Mouse (Mus musculus): ENCODE data around the gene Mxra7.
"Not testable (repeated sequence)": the region's sequence is repeated elsewhere in the genome, so short reads cannot be mapped to it uniquely, and the experiment has no call there.

The Mxra7 gene

DNA sequence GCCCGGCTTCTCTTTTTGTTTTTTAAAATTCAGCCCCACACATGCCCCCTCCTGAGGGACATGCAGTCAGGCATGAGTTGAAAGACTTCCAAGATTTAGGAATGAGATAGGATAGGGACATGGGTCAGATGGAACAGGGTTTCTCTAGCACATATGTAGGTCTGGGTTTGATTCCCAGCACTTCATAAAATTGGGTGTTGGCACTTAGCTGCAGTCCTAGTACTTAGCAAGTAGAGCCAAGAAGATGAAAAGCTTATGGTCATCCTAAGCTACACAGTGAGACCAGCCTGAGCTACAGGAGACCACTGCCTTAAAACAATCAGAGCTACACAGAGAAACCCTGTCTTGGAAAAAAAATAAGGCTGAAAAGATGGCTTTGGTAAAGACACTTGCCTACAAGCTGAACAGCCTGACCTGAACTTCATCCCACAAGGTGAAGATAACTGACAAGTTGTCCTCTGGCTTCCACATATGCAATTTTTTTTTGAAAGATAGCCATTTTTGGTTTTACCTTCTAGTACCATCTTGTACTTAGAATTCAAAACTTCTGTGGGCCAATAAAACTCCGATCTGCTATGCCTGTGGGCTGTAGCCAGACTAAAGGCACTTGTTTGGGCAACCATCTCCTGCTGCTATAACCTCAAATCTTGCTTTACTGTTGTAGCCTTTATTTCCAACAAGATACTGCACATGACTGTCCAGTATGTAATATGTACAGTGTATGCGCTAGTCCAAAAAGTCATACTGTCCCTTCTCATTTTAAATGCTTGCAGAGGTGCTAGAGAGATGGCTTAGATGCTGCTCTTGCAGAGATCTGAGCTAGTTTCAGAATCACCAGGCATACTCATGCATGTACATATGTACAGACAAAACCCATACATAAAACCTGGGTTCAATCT lies 19.6 kb upstream of the Mxra7 start:
- DNase-seq (ENCODE audit: low spot score), result no peak

DNA sequence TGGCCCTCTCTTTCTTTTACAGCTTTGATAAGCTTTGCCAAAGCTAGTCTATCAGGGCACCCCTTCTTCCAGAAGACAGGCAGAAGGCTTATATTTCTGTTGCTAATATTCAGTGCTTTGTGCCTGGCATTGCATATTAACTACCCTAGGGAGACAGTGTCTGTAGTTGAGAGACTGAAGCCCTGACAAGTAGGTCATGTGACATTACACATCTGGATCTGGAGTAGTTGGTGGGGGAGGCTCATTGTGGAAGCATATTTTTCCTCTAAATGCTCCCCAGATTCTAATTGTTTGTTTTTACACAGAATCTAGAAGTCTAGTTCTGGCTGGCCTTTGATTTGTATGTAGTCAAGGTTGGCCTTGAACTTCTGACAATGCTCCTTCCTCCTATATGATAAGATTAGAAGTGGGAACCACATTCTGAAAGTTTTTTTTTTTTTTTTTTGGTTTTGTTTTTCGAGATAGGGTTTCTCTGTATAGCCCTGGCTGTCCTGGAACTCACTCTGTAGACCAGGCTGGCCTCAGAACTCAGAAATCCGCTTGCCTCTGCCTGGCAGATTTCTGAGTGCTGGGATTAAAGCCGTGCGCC lies 18.8 kb upstream of the Mxra7 start:
- DNase-seq (ENCODE audit: low spot score), result no peak

DNA sequence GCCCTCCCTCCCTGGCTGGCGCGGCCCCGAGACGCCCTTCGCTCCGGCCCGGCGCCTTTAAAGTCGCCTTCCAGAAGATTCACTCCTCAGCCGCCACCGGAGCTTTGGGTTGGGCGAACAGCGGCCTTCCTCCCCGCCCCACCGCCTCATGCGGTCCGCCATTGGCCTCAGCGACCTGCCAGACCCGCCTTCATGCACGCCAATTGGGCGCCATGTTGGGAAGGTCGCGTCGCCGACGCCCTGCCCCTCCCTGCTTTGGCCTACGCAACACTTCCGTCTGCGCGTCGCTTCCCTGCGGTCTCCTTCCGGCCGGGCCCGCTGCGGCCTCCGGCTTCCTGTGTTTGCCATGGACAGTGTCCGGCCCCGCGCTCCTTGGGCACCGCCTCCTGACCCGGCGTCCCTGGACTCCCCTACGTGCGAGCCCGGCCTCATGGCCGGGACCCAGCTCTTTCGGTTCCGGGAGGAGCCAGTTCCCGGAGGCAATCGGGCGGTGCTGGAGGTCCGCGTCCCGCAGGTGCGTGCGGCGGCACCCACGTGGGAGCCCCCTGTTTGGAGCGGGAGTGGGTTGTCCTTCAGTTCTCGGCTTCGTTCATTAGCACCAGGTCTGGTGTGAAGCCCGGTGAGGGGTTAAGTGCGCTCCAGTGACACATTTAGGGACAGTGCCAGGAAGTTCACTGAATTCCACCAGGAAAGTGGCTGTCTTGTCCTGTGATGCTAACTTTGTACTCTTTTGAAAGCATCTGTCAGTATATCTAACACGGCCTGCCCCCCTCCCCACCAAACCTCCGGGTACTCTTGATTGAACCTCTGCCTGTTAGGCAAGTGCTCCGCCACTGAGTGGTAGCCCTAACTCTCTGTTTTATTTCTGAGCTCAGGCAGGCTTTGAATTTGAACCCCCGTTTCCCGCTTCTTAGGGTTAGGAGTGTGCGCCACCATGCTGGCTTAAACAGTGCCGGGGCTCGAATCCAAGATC lies 15.7 kb upstream of the Mxra7 start, which contains the start of the genes Mettl23 and Jmjd6:
Mettl23 (plus strand) TSS at position 18 of the 973 bp plus-strand sequence.
Jmjd6 (minus strand) TSS at position 189 of the 973 bp plus-strand sequence.
- peak; percentile 98 for DNase-seq (ENCODE audit: low spot score)

DNA sequence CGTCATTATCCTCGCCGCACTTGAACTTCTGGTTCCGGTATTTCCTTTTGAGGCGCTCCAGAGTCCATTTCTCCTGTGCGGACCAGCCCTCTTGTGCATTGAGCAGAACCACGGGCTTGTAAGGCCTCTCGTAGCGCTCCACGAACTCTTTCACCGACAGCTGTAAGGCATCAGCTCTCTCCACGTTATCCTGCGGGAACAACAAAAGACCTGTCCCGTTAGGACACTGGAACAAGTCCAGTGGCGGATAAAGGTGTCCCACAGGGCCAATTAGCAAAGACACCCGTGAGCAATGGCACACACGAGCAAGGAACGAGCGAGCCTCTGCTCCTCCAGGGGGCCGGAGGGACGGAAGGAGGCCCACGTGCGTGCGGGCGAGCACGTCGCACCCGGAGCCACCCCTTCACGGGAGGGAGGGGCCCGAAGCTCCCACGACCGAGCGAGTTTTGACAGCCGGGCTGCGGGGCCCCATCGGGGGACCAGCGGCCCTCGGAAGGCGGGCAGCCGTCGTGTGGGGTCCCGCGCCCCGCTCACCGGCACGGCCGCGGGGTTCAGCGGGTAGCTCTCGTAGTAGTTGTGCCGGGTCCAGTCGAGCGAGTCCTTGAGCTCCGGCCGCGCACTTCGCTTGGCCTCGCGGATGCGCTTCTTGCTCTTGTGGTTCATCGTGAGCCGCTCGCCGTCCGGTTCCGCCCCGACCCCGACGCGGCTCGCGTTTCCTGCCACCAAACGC lies 14.8 kb upstream of the Mxra7 start:
- DNase-seq (ENCODE audit: low spot score), result peak; percentile 60

DNA sequence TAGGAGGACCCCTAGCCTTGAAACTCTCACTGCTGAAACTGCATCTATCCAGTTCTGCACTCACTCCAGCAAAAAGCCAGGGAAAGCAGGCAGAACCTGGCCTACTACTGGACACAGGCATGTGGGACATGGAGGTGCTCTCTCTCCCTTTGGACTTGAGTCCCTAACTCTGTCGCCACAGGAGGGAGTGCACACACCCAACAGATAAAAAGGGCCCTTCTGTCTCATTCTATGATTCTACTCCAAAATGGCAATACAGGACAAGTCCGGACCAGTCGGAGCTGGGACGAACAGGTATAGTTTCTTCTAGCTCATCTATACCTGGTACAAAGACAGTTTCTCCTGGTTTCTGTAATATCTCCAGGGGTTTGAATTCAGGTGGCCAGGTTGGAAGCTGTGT lies 12.9 kb upstream of the Mxra7 start:
- DNase-seq (ENCODE audit: low spot score), result no peak

DNA sequence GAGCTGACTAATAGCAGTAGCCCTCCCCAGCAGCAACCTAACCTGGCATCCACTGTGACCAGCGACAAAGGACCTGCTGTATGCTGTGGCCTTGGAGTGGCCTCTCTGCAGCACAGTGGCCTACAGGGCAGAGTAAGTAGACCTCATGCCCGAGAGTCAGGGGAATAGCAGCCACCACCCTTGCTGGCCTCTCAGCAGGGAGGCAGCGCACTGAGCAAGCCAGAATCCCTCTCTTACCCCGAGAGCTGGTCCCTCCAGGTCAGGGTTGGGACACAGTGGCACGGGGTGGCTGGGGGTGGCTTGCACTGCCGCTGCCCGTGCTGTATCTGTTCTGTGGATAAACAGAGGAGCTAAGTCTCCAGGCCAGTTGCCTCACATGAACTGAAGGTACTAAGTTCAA lies 11.8 kb upstream of the Mxra7 start:
- DNase-seq (ENCODE audit: low spot score), result no peak

DNA sequence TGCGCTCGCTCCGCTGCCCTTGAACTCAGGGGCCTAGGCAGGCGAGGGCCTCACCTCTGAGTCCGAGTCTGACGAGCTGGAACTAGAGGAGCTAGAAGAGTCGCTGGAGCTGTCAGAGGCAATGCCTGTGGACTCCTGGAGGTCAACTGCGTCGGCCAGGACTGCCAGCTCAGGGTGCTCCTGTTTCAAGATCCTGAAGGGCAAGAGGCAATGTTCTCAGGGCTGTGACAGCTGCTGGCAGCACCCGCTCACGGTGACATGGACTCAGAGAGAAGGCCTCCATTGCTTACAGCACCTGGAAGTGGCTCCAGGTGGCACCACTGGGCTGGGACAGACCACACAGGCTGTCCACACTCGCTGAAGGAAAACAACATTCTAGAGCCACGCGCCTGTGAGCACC lies 11.1 kb upstream of the Mxra7 start:
- no peak for DNase-seq (ENCODE audit: low spot score)

DNA sequence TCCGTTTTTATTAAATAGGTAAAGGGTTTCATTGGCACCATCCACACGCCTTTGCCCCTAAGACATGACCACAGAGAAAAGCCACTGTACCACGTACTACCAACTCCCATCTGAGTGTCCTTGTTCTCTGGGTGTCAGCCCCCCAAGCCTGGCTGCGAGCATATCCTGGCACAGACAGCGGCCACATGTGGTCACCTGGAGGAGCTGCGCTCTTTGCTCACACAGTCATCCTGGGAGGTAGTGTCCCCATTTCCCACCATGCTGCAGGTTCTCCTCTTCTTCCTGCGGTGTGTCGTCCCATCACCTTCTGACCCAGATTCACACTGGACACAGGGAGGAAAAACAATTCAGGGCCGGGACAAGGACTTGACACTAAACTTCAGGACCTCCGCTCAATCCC lies 9.6 kb upstream of the Mxra7 start:
- no peak for DNase-seq (ENCODE audit: low spot score)

DNA sequence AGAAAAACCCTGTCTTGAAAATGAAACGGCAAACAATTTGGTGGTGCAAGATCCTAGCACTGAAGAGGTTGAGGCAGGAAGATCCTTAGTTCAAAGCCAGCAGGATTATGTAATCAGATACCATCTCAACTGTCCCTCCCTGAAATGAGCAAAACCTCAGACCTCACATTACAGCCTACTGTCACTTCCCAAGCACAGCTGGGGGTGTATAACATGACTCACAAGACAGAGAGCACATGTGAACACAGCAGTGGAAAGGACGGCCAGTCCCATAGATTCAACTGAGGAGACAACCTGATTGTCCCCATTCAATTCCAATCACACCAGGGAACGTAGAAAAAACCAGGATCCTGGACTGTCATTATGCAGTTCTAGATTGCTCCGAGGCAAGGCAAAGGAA lies 8.4 kb upstream of the Mxra7 start:
- DNase-seq (ENCODE audit: low spot score), result no peak

DNA sequence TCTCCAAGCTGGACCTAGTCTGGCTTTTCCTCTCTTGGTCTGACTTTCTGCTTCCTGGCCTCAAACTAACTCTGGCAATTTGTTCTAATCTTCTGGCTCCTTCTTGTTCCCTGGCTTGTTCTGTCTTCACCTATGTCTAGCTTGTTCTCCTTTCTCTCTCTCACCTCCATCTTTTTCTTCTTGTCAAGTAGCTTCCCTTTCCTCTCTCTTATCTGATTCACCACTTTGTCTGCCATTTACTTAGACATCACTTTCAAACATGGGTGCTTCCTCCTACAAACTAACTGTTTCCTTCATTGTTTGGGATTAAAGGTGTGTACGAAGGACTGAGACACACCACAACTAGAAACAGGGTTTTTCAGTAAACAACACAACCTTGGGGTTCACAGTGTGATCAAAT lies 7.1 kb upstream of the Mxra7 start:
- DNase-seq (ENCODE audit: low spot score), result no peak

DNA sequence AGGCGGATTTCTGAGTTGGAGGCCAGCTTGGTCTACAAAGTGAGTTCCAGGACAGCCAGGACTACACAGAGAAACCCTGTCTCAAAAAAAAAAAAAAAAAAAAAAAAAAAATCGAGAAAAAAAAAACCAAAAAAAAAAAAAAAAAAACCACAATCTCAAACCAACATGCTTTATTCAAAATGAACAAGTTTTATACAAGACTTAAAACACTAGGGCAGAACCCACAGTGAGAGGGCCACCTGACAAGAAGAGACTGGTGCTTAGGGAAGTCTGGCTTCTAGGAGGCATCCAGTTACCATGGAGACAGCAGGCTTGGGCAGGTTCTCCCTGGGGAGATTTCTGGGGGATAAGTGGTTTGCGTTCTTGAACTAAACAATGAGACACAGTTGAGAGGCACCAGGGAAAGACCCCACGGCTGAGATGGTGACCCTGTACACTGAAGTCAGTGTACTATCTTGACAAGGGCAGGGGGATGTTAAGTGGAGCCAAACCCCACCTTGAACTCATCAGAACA lies 4.4 kb upstream of the Mxra7 start:
- peak; percentile 51 for DNase-seq (ENCODE audit: low spot score)

DNA sequence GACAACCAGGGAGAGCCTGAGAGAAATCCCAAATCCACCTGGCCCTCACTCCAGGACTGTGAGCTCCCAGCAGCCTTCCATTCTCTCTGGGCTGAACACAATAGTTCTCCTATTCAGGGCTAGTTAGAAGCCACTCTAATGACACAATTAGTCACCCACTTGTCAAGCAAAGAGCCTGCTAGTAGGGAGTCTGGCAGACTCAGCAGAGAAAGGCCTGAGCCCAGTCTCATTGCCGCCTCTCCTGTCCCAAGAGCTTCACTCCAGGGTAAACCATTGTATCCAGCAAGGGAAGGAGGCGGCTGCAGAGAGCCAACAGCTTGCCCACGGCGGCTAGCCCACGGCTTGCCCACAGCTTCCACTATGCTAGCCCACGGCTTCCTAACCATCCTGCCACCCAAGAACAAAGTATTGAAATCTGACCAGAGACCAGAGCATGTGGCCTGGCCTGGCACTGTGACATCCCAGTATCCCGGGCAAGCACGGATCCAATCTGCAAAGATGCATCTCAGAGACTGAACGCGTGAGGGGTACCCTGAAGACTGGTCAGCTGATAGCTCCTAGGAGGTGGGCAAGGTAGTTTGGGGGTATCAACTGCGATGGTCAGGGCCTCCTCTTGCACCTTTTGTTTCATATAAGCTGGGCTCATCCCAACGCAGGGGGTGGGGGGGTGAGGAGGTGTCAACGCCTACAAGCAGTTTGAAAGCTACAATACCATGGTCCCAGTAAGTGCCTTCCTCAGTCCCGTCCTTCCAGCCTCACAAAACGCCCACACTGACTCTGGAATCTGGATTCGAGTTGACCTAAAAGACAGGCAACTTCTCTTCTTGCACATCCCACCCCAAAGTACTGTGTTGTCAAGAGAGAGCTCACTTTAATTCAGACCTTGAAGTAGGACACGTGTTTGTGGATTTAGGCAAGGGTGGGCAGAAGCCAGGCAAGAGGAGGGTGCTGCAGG lies 1.0 kb downstream of the Mxra7 start:
- no peak for DNase-seq (ENCODE audit: low spot score)

DNA sequence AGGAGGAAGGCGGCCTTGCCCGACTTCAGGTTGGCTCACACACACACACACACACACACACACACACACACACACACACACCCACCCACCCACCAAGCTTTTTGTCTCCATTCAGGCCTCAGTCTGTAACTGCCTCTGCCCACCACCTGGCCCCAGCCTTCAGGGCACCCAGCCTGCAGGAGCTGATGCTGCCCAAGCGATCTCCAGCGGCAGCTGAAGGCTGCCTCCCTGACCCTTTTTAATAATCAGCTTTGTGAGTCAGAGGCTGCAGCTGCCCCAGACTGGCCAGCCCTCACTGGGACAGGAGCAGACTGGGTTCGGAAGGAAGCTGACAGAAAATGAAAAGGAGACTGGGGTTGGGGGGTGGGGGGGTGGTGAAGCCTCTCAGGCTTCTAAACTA lies 2.6 kb downstream of the Mxra7 start:
- no peak for DNase-seq (ENCODE audit: low spot score)

DNA sequence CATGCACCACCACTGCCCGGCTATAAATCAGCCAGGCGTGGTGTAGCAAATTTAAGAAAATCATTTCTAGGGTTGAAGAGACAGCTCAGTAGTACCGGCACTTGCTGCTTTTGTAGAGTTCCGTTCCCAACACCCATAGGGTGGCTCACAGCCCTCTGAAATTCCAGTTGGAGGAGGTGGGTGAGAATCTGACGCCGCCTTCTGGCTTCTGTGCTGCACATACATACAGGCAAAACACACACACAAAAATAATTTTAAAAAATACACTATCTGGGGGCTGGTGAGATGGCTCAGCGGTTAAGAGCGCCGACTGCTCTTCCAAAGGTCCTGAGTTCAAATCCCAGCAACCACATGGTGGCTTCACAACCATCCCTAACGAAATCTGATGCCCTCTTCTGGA lies 4.0 kb downstream of the Mxra7 start:
- not testable (repeated sequence) for DNase-seq (ENCODE audit: low spot score)

DNA sequence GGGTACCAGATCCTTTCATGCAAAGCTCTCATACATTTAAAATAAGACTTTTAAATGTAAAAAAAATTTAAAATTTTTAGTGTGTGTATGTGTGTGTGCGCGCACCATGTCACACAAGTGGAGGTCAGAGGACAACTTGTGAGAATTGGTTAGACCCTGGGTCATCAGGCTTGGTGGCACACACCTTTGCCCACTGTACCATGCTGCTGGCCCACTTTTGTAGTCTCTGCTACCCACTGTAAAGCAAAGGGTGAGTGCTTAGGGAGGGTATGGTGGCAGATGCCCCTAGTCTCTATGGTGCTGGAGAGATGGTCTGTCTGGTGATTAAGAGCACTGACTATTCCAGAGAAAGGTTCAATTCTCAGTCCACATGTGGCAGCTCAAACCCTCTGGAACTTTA lies 4.6 kb downstream of the Mxra7 start:
- no peak for DNase-seq (ENCODE audit: low spot score)

DNA sequence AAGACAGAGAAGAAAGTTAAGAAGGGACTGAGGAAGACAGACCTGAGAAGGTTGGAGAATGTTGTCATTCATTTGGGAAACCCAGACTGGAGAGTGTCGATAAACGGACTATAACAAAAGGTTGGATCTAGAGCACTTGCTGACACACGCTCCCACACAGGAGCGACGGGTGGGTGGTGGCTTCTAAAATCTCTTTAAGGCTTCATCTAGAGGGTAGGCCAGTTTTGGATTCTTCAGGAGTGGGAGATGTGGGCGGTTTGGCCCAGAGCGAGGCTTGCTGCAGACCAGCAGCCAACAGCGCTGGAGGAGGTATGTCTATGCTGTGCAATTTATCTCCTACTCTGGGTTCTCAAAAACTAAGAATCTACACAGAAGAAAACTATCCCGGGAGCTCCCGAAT lies 5.2 kb downstream of the Mxra7 start:
- DNase-seq (ENCODE audit: low spot score), result no peak

DNA sequence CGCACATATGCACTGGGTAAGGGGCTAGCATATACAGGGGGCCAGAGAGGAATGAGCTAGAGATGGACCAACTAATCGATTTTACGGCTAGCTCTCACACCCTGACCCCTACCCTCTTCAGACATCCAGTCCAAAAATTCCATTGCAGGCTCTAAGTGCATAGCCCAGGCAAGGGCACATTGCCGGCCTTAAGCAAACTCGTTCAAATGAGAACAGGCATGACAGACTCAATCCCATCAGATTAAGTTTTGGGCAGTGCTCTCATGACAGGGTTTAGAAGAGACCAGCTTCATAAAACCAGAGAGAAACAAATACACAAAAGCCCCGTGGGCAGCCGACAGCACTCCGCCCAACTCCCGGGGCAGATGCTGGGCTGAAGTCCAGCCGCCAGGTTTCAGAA lies 5.6 kb downstream of the Mxra7 start:
- no peak for DNase-seq (ENCODE audit: low spot score)

DNA sequence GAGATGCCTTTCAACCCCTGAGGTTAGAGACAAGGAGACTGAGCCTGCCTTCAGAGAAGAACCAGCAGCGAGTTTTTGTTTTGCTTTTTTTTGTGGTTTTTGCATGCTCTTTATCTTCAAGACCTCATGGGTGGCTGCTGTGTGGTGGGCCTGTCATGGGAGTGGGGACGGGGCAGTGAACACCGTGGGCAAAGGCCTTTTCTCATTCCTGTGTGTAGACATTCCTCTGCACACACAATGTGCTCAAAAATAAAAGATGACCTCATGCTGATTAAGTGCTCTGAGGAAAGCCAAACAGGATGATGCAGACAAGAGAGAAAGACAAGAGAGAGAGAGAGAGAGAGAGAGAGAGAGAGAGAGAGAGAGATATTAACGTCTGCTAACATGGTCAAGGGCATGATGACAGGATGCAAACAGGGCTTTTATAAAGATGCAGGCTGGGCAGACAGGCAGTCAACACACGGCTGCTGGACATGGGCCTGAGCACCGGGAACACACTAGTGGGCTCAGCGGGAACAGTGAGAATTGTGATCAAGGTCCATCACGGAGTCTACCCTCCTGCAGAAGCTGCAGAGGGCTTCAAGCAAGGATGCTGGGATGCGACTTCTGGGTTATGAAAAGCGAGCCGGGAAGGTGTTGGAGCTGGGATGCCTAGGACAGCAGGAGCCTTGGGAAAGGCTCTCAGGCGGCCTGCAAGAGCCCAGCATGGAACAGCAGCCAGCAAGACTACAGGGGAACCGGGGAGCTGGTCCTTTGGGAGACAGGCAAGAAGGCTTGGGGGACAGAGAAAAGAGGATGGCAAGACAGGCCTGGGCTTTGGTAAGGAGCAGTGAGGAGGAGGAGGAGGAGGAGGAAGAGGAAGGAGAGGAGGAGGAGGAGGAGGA lies 6.5 kb downstream of the Mxra7 start:
- DNase-seq (ENCODE audit: low spot score), result no peak

DNA sequence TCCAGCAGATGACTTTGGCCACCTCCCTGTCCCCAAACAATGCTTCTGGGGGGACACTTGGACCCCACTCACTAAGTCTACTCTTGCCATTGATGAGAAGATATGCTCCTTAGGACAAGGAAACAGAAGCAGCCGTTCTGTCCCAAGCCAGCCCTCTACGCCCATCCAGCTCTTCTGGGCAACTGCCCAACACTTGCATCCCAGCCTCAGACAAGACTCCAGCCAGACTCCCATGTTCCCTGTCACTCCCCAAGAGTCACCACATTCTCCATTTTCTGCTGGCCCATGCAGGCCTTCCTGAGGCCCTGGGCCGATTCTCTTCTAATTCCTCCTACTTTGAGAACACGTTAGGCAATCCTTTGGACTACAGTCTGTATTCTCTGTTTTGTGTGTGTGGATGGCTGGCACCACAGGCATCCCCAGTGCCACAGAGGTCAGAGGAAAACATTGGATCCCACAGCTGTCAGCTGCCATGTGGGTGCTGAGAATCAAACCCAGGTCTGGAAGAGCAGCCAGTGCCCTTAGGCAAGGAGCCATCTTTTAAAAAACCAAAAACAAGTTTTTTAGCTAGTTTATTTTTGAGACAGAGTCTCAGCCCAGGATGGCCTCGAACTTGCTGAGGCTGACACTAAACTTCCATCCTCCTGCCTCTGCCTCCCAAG lies 7.8 kb downstream of the Mxra7 start:
- DNase-seq (ENCODE audit: low spot score), result no peak
